Mouse (Mus musculus): Measurements from ENCODE around the gene Myrfl.

The Myrfl gene

DNA sequence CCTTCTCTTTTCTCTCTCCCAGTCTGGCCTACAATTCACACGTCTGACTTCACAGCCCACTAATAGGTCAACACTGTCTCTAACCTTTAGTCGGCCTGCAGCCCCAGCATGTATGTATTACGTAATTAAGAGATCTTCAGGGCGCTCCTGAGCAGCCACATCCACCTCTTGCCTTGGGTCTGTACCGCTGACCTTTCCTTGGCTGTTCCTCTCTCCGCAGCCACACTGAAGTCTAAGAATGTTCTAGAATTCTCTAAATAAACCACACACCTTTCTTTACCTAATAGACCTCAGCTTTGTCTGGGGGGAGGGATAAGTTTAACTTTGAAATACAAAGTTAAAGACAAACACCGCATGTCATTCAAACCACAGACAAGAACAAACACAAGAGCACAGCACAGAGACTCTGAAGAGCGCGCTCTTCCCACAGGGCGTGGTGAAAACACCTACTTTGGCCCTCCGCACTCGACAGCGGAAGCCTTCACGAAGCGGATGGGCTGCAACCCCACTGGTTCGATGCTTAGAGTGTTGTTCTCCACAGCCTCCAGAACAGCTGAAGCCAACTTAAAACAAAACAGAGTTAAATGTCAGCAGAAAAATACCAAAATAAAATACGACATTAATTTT, 17.0 kb upstream of the Myrfl start:
- 94% methylated on average over 17 of the region's 17 CpGs for WGBS

- WGBS = 96% methylated on average over 9 of the region's 9 CpGs
Observed at GRCm38 (mm10) chr10:116912850-116913249, 16.1 kb upstream of the Myrfl start.

- WGBS = 80% methylated on average over 15 of the region's 15 CpGs
Observed at GRCm38 (mm10) chr10:116908901-116909642, 12.4 kb upstream of the Myrfl start.

DNA sequence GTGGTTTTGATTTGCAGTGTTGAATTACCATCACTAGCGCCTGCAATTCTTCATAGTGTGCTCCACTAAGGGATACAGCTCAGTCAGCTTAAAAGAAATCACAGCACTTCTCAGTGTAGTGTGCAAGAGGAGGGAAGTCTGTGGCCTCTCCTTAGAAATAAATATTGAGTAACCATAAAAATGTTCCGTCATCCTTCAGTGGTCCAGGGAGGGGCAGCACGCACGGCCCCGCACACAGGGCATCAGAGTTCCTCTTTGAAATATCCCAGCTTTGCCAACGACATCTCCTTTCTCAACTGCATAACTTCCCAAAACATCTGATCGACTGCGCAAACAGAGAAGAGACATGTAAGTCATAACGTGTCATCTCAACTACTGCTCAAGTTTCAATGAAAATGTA, 10.1 kb upstream of the Myrfl start:
- WGBS = 90% methylated on average over 9 of the region's 9 CpGs

GRCm38 (mm10) chr10:116904503-116904908, 7.8 kb upstream of the Myrfl start:
- WGBS = 87% methylated on average over 10 of the region's 10 CpGs

DNA sequence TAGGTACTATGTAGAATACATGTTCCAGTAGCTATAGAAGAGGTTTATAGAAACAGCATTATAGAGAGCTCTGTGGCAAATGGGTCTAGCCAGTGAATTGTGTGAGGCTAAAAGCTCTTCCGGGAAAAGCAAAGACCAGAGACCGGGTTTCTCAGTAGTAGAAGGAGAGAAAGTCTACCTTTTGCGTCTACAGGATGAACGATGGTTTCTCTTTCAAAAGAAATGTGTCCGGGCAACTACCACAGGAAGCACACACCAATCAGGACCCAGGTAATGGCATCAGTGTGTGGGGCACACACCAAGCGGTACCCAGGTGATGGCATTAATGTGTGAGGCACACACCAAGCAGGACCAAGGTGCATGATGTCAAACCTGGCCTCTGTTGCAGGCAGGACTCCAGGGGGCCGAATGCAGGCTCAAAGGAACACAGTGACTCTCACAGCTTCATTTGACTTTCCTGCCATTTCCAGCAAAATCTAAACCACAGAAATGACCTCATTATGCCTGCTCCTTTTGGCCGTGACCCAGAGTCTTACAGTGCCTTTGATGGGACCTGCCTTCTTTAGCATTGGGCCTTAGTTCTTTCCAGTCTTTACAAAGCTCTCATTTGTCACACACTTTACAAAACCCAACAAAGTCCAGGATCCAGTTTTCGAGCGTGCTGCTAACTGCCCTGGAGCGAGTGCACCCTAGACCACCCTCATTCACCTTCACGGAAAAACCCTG, 1.4 kb downstream of the Myrfl start:
- 80% methylated on average over 12 of the region's 12 CpGs for whole genome bisulfite sequencing

DNA sequence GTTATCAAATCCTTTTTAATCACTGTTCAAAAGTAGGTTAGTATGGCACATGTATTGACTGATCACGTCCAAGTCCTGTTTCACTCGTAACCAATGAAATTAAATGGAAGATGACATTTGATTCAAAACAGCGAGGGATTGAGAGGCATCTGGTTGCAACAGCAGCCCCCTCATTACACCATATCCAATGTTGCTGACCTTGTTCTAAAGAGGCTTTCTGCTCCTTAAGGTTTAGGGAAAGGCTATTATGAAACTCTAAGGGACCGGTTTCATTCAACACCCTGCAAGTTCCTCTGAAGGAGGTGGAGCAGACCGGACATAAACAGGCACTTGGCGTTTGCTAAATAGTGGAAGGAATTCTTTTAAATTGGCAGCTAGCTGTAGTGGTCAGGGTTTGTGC, 2.2 kb downstream of the Myrfl start:
- 72% methylated on average over 6 of the region's 6 CpGs for WGBS

- WGBS = 13% methylated on average over 3 of the region's 3 CpGs
Observed at GRCm38 (mm10) chr10:116893753-116894152, 3.0 kb downstream of the Myrfl start.

- 65% methylated on average over 5 of the region's 5 CpGs for WGBS
Observed at GRCm38 (mm10) chr10:116890587-116890986, 6.1 kb downstream of the Myrfl start.

DNA sequence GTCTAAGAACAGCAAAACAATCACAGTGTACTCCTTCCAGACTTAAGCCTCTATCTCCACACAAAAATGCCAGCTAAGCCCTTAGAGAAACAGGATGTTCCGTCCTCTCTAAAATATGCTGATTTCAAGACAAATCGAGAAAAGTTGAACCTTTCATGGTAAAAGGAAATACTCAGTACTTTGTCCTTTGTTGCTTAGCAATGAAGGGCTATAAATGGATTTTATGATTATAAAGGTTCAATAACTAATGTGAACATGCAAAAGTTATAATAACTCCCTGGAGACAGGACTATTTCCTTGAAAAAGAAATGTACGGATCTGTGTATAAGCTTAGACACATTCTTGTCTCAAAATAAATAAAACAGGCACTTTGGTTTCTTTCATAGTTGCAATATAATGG, 12.2 kb downstream of the Myrfl start:
- WGBS = 70% methylated on average over 3 of the region's 3 CpGs

DNA sequence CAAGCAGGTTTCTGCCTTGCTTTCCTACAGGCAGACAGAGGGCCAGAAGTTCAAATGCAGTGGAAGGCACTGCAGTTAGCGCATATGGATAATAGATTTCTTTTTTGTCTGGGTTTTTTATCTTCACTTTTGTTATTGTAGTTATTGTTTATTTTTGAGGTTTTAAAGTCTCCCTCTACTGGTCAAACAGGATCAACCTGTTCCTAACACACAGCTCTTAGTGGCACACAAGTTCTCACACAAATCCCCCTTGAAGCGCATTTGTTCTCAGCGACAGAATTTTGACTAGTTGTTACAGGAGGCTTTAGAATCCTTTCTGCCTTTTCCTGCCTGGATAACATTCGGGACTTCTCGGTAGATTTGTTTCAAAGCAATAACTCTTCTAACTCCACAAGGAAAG, 13.2 kb downstream of the Myrfl start:
- 61% methylated on average over 5 of the region's 5 CpGs for WGBS

GRCm38 (mm10) chr10:116877436-116877835, 19.3 kb downstream of the Myrfl start:
- WGBS = 84% methylated on average over 4 of the region's 4 CpGs

DNA sequence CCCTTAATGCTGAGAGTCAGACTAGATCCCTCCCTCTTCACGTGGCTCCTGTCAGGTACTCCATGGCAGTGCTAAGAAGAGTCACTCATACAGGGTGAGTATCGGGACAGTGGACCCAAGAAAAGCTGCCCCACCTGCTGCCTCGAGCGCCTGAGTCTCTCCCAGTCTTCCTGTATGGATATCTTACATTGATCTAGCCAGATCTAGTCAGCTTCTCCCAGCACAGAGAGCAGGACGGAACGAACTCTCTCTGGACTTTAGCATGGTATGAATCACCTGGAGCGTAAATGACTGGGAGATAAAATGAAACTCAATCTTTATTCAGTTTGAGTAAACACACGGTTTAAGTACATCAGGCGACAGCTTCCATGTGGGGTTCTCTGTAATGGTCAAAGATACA, 22.2 kb downstream of the Myrfl start:
- WGBS = 93% methylated on average over 9 of the region's 9 CpGs

- WGBS = 55% methylated on average over 14 of the region's 14 CpGs
Observed at GRCm38 (mm10) chr10:116872016-116872410, 24.7 kb downstream of the Myrfl start.

- 59% methylated on average over 12 of the region's 12 CpGs for WGBS
Observed at GRCm38 (mm10) chr10:116871329-116872015, 25.2 kb downstream of the Myrfl start.

- 71% methylated on average over 6 of the region's 6 CpGs for WGBS
Observed at GRCm38 (mm10) chr10:116870819-116871218, 25.9 kb downstream of the Myrfl start.

GRCm38 (mm10) chr10:116853159-116853845, 43.4 kb downstream of the Myrfl start:
- 69% methylated on average over 11 of the region's 11 CpGs for WGBS

DNA sequence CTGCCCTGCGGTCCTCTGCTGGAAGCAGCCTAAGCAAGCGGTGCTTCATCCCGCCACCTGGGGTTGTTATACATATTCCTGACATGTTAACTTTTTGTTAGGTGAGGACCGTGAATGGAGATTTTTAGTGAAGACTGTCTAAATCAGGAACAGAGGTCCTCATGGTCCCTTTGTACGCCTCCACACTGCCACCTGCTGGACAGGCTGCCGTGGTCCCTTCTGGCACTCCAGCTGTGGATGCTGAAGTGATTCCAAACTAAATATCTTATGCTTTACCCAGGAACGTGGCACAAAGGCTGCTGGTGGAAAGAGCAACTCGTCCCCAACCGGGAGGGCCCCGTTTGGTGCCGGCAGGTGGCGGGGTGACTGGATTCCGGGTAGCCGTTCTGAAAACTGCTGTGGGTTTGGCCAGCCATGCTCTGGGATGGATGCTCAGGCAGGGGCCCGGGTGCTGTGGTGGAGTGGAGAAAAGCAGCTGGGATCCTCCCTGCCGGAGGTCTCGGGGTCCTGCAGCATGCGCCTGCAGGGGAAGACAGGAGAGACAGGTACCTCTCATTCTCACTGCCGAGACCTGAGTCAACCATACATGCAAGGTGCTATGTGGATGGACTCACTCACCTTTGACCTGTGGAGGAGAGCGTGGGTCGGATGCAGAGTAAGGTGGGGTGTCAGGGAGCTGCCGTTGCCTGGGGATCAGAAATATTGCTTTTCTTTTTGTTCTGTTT, 47.8 kb downstream of the Myrfl start:
- WGBS = 13% methylated on average over 22 of the region's 22 CpGs

DNA sequence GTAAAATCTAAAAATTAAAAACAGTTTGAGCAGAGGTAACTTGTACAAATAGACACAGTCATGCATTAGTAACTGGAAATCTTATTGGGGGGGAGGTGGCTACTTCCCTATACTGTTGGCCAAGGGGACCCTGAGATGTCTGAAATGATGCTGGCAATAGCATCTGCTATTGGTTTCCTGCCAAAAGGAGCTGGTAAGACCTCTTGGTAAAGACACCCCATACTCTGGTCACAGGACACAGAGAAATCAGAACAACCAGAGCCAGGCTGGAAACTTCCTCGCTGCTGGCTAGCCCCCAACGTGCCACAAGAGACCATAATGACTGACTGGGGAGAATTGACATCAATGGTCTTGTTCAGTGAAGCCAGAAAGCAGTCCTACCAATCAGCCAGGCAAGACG, 55.2 kb downstream of the Myrfl start:
- 67% methylated on average over 3 of the region's 3 CpGs for WGBS

DNA sequence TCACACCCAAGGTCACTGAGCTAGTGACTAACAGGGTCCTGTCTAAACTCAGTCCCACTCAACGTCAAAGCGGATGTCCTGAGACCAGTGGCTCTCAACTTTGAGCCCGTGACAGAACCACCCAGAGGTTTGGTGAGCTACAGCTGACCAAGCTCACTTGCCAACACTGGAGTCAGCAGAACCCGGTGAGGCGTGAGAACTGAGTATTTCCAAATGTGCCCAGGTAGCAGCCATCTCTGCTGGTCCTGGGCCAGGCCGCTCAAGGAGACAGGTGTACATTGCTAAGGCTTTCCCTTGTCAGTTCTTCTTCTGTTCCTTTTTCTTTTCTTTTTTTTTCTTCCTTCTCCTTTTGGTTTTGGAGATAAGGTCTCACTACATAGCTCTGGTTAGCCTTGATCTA, 66.0 kb downstream of the Myrfl start:
- 97% methylated on average over 6 of the region's 6 CpGs for WGBS

DNA sequence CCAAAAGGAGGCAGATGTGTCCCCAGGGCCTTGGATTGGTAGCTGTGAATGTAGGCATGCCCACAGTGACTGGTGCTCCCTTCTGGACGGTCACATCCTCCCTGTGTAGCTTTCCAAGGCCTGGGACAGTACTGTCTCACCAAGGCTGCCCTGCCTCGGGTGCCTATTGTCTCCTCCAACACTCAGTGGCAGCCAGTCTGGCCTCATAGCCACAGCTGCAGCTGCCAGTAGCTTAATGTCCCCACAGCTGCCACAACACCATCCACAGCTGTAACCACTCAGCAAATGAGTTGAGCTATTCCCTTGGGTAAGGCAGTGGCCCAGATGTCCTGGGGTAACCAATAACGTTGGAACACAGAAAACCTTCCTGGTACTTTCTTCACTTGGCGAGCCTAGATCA, 68.6 kb downstream of the Myrfl start:
- 64% methylated on average over 4 of the region's 4 CpGs for WGBS

Measured in cerebral cortex, adult 2 months (tissue).